9 mouse cellular contexts compared by ENCODE assay signal in the genomic region with DNA sequence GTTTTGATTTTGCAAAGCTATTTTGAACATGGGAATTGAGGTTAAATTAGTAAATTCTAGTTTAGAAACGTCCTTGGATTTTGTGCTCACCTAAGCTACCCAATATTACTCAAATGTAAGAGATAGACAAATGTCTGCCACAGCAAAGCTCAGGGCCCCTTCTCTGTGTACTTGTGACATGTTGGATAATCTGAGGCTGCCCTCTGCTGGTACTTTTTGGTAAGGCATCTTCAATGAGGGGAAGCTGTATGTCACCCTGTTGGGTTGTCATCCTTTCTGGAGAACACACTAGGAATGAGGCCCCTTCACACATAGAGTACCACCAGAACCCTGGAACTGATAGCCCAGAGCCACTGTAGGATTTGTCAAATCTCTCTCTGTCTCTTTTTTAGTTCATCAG. TPM values are rescaled to one million over a fixed set of nuclear protein-coding genes. Genes with fewer than 3 reads are reported as not detected.
DNase-seq lines count a peak whose midpoint lies in the region; ATAC-seq lines count a peak whose summit lies in the region.
"Had no signal": no experiment of that assay in that cellular context is flagged by ENCODE, and none has a peak within 500 bp of the region (broad histone marks: within the 10 kb centered on the region; RNA-seq: fewer than 3 reads in every experiment).

No protein-coding gene starts in this region.

- peak; percentile 69; the same call in 1 of the 2 replicates for ATAC-seq in intestine, embryonic 16.5 days
- ATAC-seq in stomach, embryonic 15.5 days (ENCODE audit: insufficient read depth, low FRiP score, low read depth) = peak; percentile 45; the same call in 1 of the 2 replicates

- peaks cover 9% of the 10 kb centered on the region; the same call in 1 of the 2 replicates for H3K36me3 ChIP-seq in intestine, embryonic 16.5 days (ENCODE audit: control insufficient read depth, insufficient read depth, low read length)
- H3K36me3 ChIP-seq in stomach, embryonic 15.5 days = peaks cover 42% of the 10 kb centered on the region

- intact Hi-C loops in left cerebral cortex, postnatal 36 days (cut with DNase I) = loop anchor here (5.0 to 10.0 kb wide), 3 partner anchors 58 to 1466 kb away; no protein-coding TSS in a partner anchor

- H3K27ac ChIP-seq in intestine, embryonic 16.5 days (ENCODE audit: low read length) = no peak overlapping the region
- H3K27ac ChIP-seq in stomach, embryonic 15.5 days = no peak overlapping the region
- H3K27ac ChIP-seq: embryonic facial prominence, embryonic 13.5 days had no signal

- peaks cover 4% of the 10 kb centered on the region for H3K4me1 ChIP-seq in intestine, embryonic 16.5 days (ENCODE audit: control insufficient read depth, insufficient read depth, low read length)
- H3K4me1 ChIP-seq in stomach, embryonic 15.5 days = peaks cover 9% of the 10 kb centered on the region

- no peak overlapping the region for H3K4me3 ChIP-seq in intestine, embryonic 16.5 days (ENCODE audit: low read length)
- no peak overlapping the region for H3K4me3 ChIP-seq in stomach, embryonic 15.5 days (replicated peaks)
- H3K4me3 ChIP-seq: embryonic facial prominence, embryonic 13.5 days had no signal

- H3K9ac ChIP-seq in intestine, embryonic 16.5 days (ENCODE audit: low read depth, low read length) = no peak overlapping the region
- no peak overlapping the region for H3K9ac ChIP-seq in stomach, embryonic 15.5 days
- H3K9ac ChIP-seq: embryonic facial prominence, embryonic 13.5 days had no signal

- H3K27me3 ChIP-seq in intestine, embryonic 16.5 days (replicated peaks; ENCODE audit: control insufficient read depth, insufficient read depth, low read length) = no peaks in the 10 kb centered on the region
- no peaks in the 10 kb centered on the region for H3K27me3 ChIP-seq in stomach, embryonic 15.5 days (replicated peaks)
- H3K27me3 ChIP-seq: embryonic facial prominence, embryonic 13.5 days had no signal

- no peak overlapping the region for H3K4me2 ChIP-seq in intestine, embryonic 16.5 days (ENCODE audit: low read depth, low read length)
- no peak overlapping the region for H3K4me2 ChIP-seq in stomach, embryonic 15.5 days
- H3K4me2 ChIP-seq: embryonic facial prominence, embryonic 13.5 days had no signal

- 2% methylated on average over 1 of the region's 1 CpGs for WGBS in intestine, embryonic 16.5 days
- WGBS in stomach, embryonic 15.5 days = 5% methylated on average over 1 of the region's 1 CpGs

- no peaks in the 10 kb centered on the region for H3K9me3 ChIP-seq in intestine, embryonic 16.5 days (ENCODE audit: control insufficient read depth, low read length)
- H3K9me3 ChIP-seq in stomach, embryonic 15.5 days = no peaks in the 10 kb centered on the region
- H3K9me3 ChIP-seq: embryonic facial prominence, embryonic 13.5 days had no signal

- peak; percentile 51 to 62 for DNase-seq in urinary bladder, adult 18-20 months (ENCODE audit: low spot score in 2 of 2)
- DNase-seq in urinary bladder, adult 2 months (ENCODE audit: low spot score) = no peak
- peak; percentile 71 for DNase-seq in cerebellum, adult 8-10 months
- peak; percentile 82 to 84 for DNase-seq in frontal cortex, postnatal 25 days (ENCODE audit: low spot score in 2 of 2)
- DNase-seq in left cerebral cortex, postnatal 36 days (ENCODE audit: low spot score in 2 of 2) = peak; percentile 51 to 77
- DNase-seq in monocyte, adult 2 months (ENCODE audit: low read depth in 1 of 2, low spot score in 2 of 2) = peak; percentile 21 to 55

RNA-seq across cellular contexts. Expression of gene Anxa2, which starts 26.9 kb away (rescaled TPM):
- polyA plus RNA-seq in urinary bladder, adult 2 months (2012; rRNA removed) = 536 and 671 TPM in 2 replicates
- 599 and 614 TPM in 2 replicates for polyA plus RNA-seq in intestine, embryonic 16.5 days (2015; fragmentation: Nextera tagmentation; extraction: Ambion mirVana)
- total RNA-seq in left cerebral cortex, postnatal 36 days (2021) = 10 to 100 TPM in 1 of 2 experiments, 1 to 10 TPM in 1; 9.5 to 14.3 TPM
- polyA plus RNA-seq in stomach, embryonic 15.5 days (2015; fragmentation: Nextera tagmentation; extraction: Ambion mirVana) = 866 and 946 TPM in 2 replicates
